Mouse (Mus musculus): ENCODE measurements around the gene Thy1.

- TF ChIP-seq CTCF (IDR thresholded peaks at IDR 0.05; ENCODE audit: low read depth) (no peak), EP300 (IDR thresholded peaks at IDR 0.05; ENCODE audit: low read depth) (no peak)
These were observed 27.7 kb downstream of the Thy1 start for GRCm38 (mm10) chr9:44070844-44071231.
